Mouse (Mus musculus): ENCODE data around the gene Olfr1339.

DNA sequence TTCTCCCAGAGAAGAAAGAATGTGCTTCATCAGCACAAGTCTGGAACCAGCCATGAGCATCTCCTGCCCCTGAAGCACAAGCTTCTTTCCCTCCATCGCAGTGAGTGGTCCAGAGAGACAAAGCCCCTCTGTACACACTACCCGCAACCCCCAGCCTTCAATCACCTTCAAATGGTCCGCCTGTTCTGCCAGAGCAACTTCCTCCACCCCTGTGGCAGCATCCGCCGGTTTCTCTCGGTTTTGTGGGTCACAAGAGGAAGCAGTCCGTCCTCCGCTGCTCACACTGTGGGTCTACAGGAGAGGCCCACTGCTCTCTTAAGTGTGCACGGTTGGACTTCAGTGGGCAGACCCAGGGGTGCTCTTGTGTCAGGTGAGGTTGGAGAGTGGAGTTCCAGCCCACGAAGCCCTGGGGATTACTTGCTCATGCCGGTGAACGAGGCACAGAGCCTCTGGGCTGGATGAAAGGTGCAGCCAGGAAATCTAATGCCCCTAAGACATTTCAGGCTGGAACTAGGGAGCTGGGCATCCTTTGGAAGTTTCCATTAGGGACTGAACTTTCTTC lies 39.5 kb upstream of the Olfr1339 start, which contains the start of gene Olfr1342:
- TF ChIP-seq CTCF (IDR thresholded peaks at IDR 0.05; ENCODE audit: low read depth) (no peak), EP300 (optimal IDR thresholded peaks at IDR 0.05) (no peak)
